Mouse (Mus musculus): ENCODE results near the gene Tdrkh. TPM values are rescaled to one million over a fixed set of nuclear protein-coding genes. Genes with fewer than 3 reads are reported as not detected.

Tdrkh gene
- polyA plus RNA-seq, 1 experiment from 2014 or later: 8.1 TPM

Other genes with a start within 250 kb of the Tdrkh start
- gene Gm10696, start 235.1 kb upstream of the Tdrkh start, polyA plus RNA-seq (2015; fragmentation: Nextera tagmentation; extraction: Ambion mirVana): not detected in 2 replicates
- gene Gm5286, start 216.6 kb upstream of the Tdrkh start, polyA plus RNA-seq (2015; fragmentation: Nextera tagmentation; extraction: Ambion mirVana): not detected in 2 replicates
- gene Gm4778, start 149.2 kb upstream of the Tdrkh start, polyA plus RNA-seq (2015; fragmentation: Nextera tagmentation; extraction: Ambion mirVana): not detected in 2 replicates
- gene Them4, start 103.2 kb upstream of the Tdrkh start, polyA plus RNA-seq (2015; fragmentation: Nextera tagmentation; extraction: Ambion mirVana): 4.4 and 4.6 TPM in 2 replicates
- gene Them5, start 71.2 kb upstream of the Tdrkh start, polyA plus RNA-seq (2015; fragmentation: Nextera tagmentation; extraction: Ambion mirVana): not detected in 2 replicates
- not detected in 2 replicates for gene C2cd4d, start 50.8 kb upstream of the Tdrkh start, polyA plus RNA-seq (2015; fragmentation: Nextera tagmentation; extraction: Ambion mirVana)
- 2.2 and 2.3 TPM in 2 replicates for gene Rorc, start 40.5 kb upstream of the Tdrkh start, polyA plus RNA-seq (2015; fragmentation: Nextera tagmentation; extraction: Ambion mirVana)
- gene Lingo4, start 14.8 kb upstream of the Tdrkh start, polyA plus RNA-seq (2015; fragmentation: Nextera tagmentation; extraction: Ambion mirVana): 0.06 TPM in 2 replicates
- 33.5 and 33.8 TPM in 2 replicates for gene Mrpl9, start 30.0 kb downstream of the Tdrkh start, polyA plus RNA-seq (2015; fragmentation: Nextera tagmentation; extraction: Ambion mirVana)
- 0.26 and 0.32 TPM in 2 replicates for gene Oaz3, start 30.6 kb downstream of the Tdrkh start, polyA plus RNA-seq (2015; fragmentation: Nextera tagmentation; extraction: Ambion mirVana)
- 0.18 and 0.33 TPM in 2 replicates for gene Celf3, start 65.0 kb downstream of the Tdrkh start, polyA plus RNA-seq (2015; fragmentation: Nextera tagmentation; extraction: Ambion mirVana)
- gene Riiad1, start 67.1 kb downstream of the Tdrkh start, polyA plus RNA-seq (2015; fragmentation: Nextera tagmentation; extraction: Ambion mirVana): 0.24 and 0.36 TPM in 2 replicates
- gene Snx27, start 169.4 kb downstream of the Tdrkh start, polyA plus RNA-seq (2015; fragmentation: Nextera tagmentation; extraction: Ambion mirVana): 10.2 and 12.3 TPM in 2 replicates
- gene Gm10972, start 229.8 kb downstream of the Tdrkh start, polyA plus RNA-seq (2015; fragmentation: Nextera tagmentation; extraction: Ambion mirVana): not detected in 2 replicates
- 13.2 and 13.3 TPM in 2 replicates for gene Tuft1, start 245.6 kb downstream of the Tdrkh start, polyA plus RNA-seq (2015; fragmentation: Nextera tagmentation; extraction: Ambion mirVana)

All from liver, embryonic 16.5 days (tissue).